In the genomic region with DNA sequence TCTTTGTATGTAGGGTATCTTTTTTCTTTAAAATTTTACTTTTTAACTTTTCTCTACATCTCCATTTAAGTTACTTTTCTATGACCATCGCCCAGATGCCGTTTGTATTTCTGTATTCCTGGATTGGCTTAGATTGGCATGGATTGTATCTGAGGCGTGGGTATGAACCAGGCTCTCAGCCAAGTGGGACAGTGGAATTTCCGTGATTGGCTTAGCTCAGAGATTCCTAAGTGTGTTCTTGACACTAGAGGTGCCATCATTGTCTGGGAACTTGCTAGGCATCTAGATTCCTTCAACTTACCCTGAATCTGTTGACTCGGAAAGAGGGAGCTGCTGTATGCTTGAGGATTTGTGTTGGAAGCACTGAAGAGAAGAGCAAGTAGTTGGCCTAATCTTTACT, we compare ENCODE assay signal across 31 mouse cellular contexts. TPM values are rescaled to one million over a fixed set of nuclear protein-coding genes. Genes with fewer than 3 reads are reported as not detected.
DNase-seq lines count a peak whose midpoint lies in the region; ATAC-seq and TF ChIP-seq lines count a peak whose summit lies in the region.
"Had no signal": no experiment of that assay in that cellular context is flagged by ENCODE, and none has a peak within 500 bp of the region (broad histone marks: within the 10 kb centered on the region; RNA-seq: fewer than 3 reads in every experiment).

No protein-coding gene starts in this region.

- in situ Hi-C loops in Patski (cut with MboI; ENCODE audit: low pct_unique_long_range_greater_than_20kb): no loop called here

- DNase-seq in cerebellum, postnatal 36 days: peak; percentile 27 to 29
- DNase-seq in cerebellum, adult 8-10 months: no peak
- peak in 1 of 2 experiments; percentile 50 for DNase-seq in layer of hippocampus, adult 2 months (ENCODE audit: low spot score in 2 of 2)
- DNase-seq in layer of hippocampus, adult 18-20 months (ENCODE audit: low spot score in 2 of 2): no peak
- peak; percentile 75 for DNase-seq in Muller cell, postnatal 12 days (ENCODE audit: inconsistent ontology term)
- no peak for DNase-seq in Patski (ENCODE audit: low read depth, low spot score)
- DNase-seq in neural tube, embryonic 10.5 days (ENCODE audit: extremely low spot score, low spot score): no peak
- DNase-seq: adrenal gland, postnatal 10 days; embryo, embryonic 11 days; gastrocnemius, postnatal 14 days; heart, adult 18-20 months; heart, postnatal 10 days; kidney, postnatal 36 days; layer of hippocampus, adult 9-11 months; left cerebral cortex, postnatal 4 days; lung, embryonic 14.5 days; midbrain, embryonic 14.5 days; right cerebral cortex, adult 18-20 months; thymus, adult 2 months had no signal

- H3K27me3 ChIP-seq in Patski: no peaks in the 10 kb centered on the region
- H3K27me3 ChIP-seq: neural tube, embryonic 13.5 days had no signal

- H3K27ac ChIP-seq in layer of hippocampus, adult 2 months: peak overlapping the region; percentile 39; the same call in 1 of the 2 replicates
- H3K27ac ChIP-seq: embryonic facial prominence, embryonic 13.5 days; hindbrain, postnatal 0 days; kidney, embryonic 15.5 days; limb, embryonic 15.5 days; liver, embryonic 14.5 days; neural tube, embryonic 13.5 days; stomach, postnatal 0 days had no signal

- TF ChIP-seq CTCF in layer of hippocampus, adult 2 months (conservative IDR thresholded peaks at IDR 0.05): no peak
- no peak for TF ChIP-seq CTCF in Patski (IDR thresholded peaks at IDR 0.05)

- peak overlapping the region; percentile 13; the same call in 1 of the 2 replicates for H3K4me3 ChIP-seq in layer of hippocampus, adult 2 months
- H3K4me3 ChIP-seq: embryonic facial prominence, embryonic 13.5 days; heart, embryonic 12.5 days; kidney, embryonic 15.5 days; limb, embryonic 15.5 days; megakaryocyte, embryonic 14.5 days; neural tube, embryonic 13.5 days had no signal

- peak; percentile 24 for ATAC-seq in Patski
- ATAC-seq: hindbrain, postnatal 0 days; intestine, embryonic 16.5 days had no signal

- CTCF ChIA-PET in Patski (lab: Charles Lee): interaction anchor here (0.7 kb wide), 1 partner anchor 12 kb away, joined by 4 read pairs; no protein-coding TSS in a partner anchor

- POLR2A ChIA-PET in Patski (lab: Charles Lee): no interaction called here

RNA-seq across cellular contexts. Expression of gene Slain1, which starts 5.4 kb away (rescaled TPM):
- 10 to 100 TPM; 49.9 to 53.7 TPM for total RNA-seq in layer of hippocampus, adult 2 months (2021)
- total RNA-seq in layer of hippocampus, adult 18-20 months (2021): 10 to 100 TPM; 58.8 to 62.7 TPM
- polyA plus RNA-seq in Patski (2021): 6.4 TPM
- total RNA-seq: MEL had no signal
- polyA plus RNA-seq: C2C12 had no signal

Comparison
In these comparisons a context has a peak if more than half of its experiments do, and no peak if none do; other contexts are left out.
1. DNase-seq: peak in cerebellum, postnatal 36 days (2 of 2) and Muller cell, postnatal 12 days (single experiment); none in cerebellum, adult 8-10 months (single experiment), layer of hippocampus, adult 18-20 months (0 of 2), Patski (single experiment) and neural tube, embryonic 10.5 days (single experiment).